Mouse (Mus musculus): ENCODE data around the gene Srpk1. TPM values are rescaled to one million over a fixed set of nuclear protein-coding genes. Genes with fewer than 3 reads are reported as not detected.

The Srpk1 gene
- polyA plus RNA-seq, 1 experiment from 2014 or later: 60.6 TPM

DNA sequence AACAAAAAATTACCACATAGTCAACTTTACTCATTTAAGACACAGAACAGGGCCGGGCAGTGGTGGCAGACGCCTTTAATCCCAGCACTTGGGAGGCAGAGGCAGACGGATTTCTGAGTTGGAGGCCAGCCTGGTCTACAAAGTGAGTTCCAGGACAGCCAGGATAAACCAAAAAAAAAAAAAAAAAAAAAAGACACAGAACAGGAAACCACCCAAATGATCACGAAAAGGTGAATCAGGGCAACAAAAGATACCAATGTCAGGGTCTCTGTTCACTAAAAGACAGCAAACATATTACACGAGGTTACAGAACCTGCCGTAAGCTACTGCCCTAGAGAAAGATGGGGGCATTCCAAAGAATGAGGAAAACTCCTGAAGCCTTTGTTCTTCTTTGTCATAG, 9.4 kb downstream of the Srpk1 start:
- WGBS: 75% methylated on average over 6 of the region's 6 CpGs
- no peak for ATAC-seq (ENCODE audit: insufficient number of reproducible peaks, insufficient read depth, low FRiP score, low read depth)
- H3K4me3 ChIP-seq (ENCODE audit: control insufficient read depth in 1 of 2, insufficient read depth in 1 of 2, low read depth in 1 of 2, low read length in 2 of 2): no peak overlapping the region

DNA sequence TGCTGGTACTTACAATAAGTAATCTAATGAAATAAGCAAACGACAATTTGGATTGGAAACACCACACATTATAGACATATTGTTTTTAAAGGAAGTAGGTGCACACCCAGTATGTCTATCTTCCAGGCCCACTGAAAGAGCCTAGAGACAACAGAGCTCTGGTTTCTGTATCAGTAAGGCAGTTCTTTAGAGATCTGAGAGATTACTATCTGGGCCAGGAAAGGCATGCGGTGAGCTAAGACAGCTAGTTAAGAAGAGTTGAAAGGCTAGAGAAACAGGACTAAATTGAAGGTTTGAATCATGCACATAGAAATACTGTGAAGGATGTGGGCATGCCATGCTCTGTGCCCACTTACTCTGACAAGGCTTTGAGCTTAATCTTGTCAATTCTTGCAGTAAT, 9.9 kb downstream of the Srpk1 start:
- no peak overlapping the region for H3K27ac ChIP-seq (replicated peaks in 1 of 2; ENCODE audit: control insufficient read depth in 1 of 2, insufficient read depth in 1 of 2, low read depth in 2 of 2, low read length in 2 of 2)
- H3K4me1 ChIP-seq (ENCODE audit: control insufficient read depth in 2 of 2, insufficient read depth in 2 of 2, low read length in 2 of 2): no peaks in the 10 kb centered on the region
- WGBS: 59% methylated on average over 2 of the region's 2 CpGs
- peaks cover 22% of the 10 kb centered on the region; the same call in 1 of the 2 replicates for H3K36me3 ChIP-seq (ENCODE audit: control insufficient read depth, insufficient read depth, low read length)
- no peaks in the 10 kb centered on the region for H3K9me3 ChIP-seq (ENCODE audit: control insufficient read depth, low read length)
- no peaks in the 10 kb centered on the region for H3K27me3 ChIP-seq (ENCODE audit: control insufficient read depth, insufficient read depth, low read length)
- ATAC-seq (ENCODE audit: insufficient number of reproducible peaks, insufficient read depth, low FRiP score, low read depth): no peak
- no peak overlapping the region for H3K4me3 ChIP-seq (ENCODE audit: control insufficient read depth in 1 of 2, insufficient read depth in 1 of 2, low read depth in 1 of 2, low read length in 2 of 2)
- no peak overlapping the region for H3K9ac ChIP-seq (ENCODE audit: low read length)
- H3K4me2 ChIP-seq (ENCODE audit: low read length): no peak overlapping the region

More for the DNA sequence above, 9.4 kb downstream of the Srpk1 start:
- no peak overlapping the region for H3K4me2 ChIP-seq (ENCODE audit: low read length)
- no peak overlapping the region for H3K27ac ChIP-seq (replicated peaks in 1 of 2; ENCODE audit: control insufficient read depth in 1 of 2, insufficient read depth in 1 of 2, low read depth in 2 of 2, low read length in 2 of 2)
- no peaks in the 10 kb centered on the region for H3K9me3 ChIP-seq (ENCODE audit: control insufficient read depth, low read length)
- no peak overlapping the region for H3K9ac ChIP-seq (ENCODE audit: low read length)
- H3K27me3 ChIP-seq (ENCODE audit: control insufficient read depth, insufficient read depth, low read length): no peaks in the 10 kb centered on the region
- peaks cover 17% of the 10 kb centered on the region; the same call in 1 of the 2 replicates for H3K36me3 ChIP-seq (ENCODE audit: control insufficient read depth, insufficient read depth, low read length)
- H3K4me1 ChIP-seq (ENCODE audit: control insufficient read depth in 2 of 2, insufficient read depth in 2 of 2, low read length in 2 of 2): no peaks in the 10 kb centered on the region; a peak in 1 of 4 replicates

DNA sequence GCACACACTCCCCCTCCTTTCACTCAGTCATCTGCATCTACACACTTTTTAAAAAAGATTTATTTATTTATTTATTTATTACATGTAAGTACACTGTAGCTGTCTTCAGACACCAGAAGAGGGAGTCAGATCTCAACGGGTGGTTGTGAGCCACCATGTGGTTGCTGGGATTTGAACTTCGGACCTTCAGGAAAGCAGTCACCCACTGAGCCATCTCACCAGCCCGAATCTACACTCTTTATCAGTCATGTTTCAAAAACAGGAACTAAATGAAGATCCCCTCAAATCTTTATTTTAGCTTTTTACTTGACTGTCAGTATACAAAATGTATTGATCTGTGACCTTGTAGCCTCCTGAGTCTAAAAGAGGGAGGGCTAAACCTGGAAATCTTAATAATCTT, 13.0 kb downstream of the Srpk1 start:
- Histone ChIP-seq H3K9me3 (ENCODE audit: control insufficient read depth, low read length) (no peaks in the 10 kb centered on the region), H3K4me3 (ENCODE audit: control insufficient read depth in 1 of 2, insufficient read depth in 1 of 2, low read depth in 1 of 2, low read length in 2 of 2) (no peak overlapping the region), H3K4me2 (ENCODE audit: low read length) (no peak overlapping the region), H3K9ac (ENCODE audit: low read length) (no peak overlapping the region), H3K36me3 (ENCODE audit: control insufficient read depth, insufficient read depth, low read length) (peaks cover 44% of the 10 kb centered on the region), H3K4me1 (ENCODE audit: control insufficient read depth in 2 of 2, insufficient read depth in 2 of 2, low read length in 2 of 2) (no peaks in the 10 kb centered on the region), H3K27ac (replicated peaks in 1 of 2; ENCODE audit: control insufficient read depth in 1 of 2, insufficient read depth in 1 of 2, low read depth in 2 of 2, low read length in 2 of 2) (no peak overlapping the region), H3K27me3 (ENCODE audit: control insufficient read depth, insufficient read depth, low read length) (no peaks in the 10 kb centered on the region)
- no peak for ATAC-seq (ENCODE audit: insufficient number of reproducible peaks, insufficient read depth, low FRiP score, low read depth)
- WGBS: 77% methylated on average over 3 of the region's 3 CpGs

DNA sequence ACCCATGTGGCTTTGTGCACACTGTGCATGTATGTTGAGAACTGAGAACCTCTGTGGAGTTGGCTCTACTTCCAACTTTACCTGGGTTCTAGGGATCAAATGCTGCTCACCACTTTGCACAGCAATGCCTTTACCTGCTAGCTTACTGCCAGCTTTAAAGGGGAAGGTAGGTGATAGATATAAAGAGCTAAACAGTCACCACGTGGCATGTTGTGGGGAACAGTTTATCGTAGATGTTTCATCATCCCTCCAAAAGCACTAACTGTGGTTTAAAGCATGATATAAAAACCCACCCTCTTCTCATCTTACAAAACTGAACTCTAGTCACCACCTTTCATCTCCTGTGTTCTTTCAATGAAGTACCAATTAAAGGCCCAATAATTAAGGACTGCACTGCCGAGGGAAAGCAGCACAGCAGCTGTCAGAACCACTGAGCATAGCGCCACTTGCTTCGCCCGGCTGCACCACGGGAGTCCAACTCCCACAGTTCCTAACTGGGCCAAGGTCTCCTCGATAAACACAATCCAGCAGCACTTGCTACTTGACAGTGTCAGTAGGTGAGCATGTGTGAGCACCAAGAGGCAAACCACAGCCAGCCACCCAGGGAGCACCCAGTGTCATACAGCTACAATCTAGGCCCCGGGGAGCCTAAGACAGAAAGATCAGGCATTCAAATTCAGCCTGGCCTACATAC, 20.8 kb downstream of the Srpk1 start:
- Histone ChIP-seq H3K9me3 (ENCODE audit: control insufficient read depth, low read length) (no peaks in the 10 kb centered on the region), H3K27ac (replicated peaks in 1 of 2; ENCODE audit: control insufficient read depth in 1 of 2, insufficient read depth in 1 of 2, low read depth in 2 of 2, low read length in 2 of 2) (no peak overlapping the region), H3K9ac (ENCODE audit: low read length) (no peak overlapping the region), H3K4me3 (ENCODE audit: control insufficient read depth in 1 of 2, insufficient read depth in 1 of 2, low read depth in 1 of 2, low read length in 2 of 2) (no peak overlapping the region), H3K4me2 (ENCODE audit: low read length) (no peak overlapping the region), H3K36me3 (ENCODE audit: control insufficient read depth, insufficient read depth, low read length) (peaks cover 93% of the 10 kb centered on the region), H3K4me1 (ENCODE audit: control insufficient read depth in 2 of 2, insufficient read depth in 2 of 2, low read length in 2 of 2) (no peaks in the 10 kb centered on the region), H3K27me3 (ENCODE audit: control insufficient read depth, insufficient read depth, low read length) (no peaks in the 10 kb centered on the region)
- 88% methylated on average over 9 of the region's 9 CpGs for WGBS
- no peak for ATAC-seq (ENCODE audit: insufficient number of reproducible peaks, insufficient read depth, low FRiP score, low read depth)

DNA sequence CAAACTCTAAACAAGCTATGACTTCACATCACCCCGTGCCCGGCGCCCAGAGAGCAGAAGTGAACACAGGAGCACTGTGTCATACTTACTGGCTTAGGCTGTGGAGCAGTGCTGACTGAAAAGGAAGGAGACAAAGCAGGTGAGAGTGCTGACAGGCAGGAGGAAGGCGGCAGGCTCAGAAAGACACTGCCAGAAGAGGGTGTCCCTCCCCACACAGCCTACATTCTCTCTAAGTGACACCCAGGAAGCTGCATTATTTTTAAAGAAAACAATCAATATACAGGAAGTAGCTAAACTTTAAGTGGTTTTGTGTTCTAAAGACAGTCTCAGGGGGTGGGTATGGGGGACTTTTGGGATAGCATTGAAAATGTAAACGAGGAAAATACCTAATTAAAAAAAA, 21.7 kb downstream of the Srpk1 start:
- H3K36me3 ChIP-seq (ENCODE audit: control insufficient read depth, insufficient read depth, low read length): peaks cover 93% of the 10 kb centered on the region
- WGBS: 80% methylated on average over 5 of the region's 5 CpGs
- H3K27ac ChIP-seq (replicated peaks in 1 of 2; ENCODE audit: control insufficient read depth in 1 of 2, insufficient read depth in 1 of 2, low read depth in 2 of 2, low read length in 2 of 2): no peak overlapping the region
- H3K27me3 ChIP-seq (ENCODE audit: control insufficient read depth, insufficient read depth, low read length): no peaks in the 10 kb centered on the region
- no peaks in the 10 kb centered on the region for H3K9me3 ChIP-seq (ENCODE audit: control insufficient read depth, low read length)
- H3K4me1 ChIP-seq (ENCODE audit: control insufficient read depth in 2 of 2, insufficient read depth in 2 of 2, low read length in 2 of 2): no peaks in the 10 kb centered on the region
- no peak for ATAC-seq (ENCODE audit: insufficient number of reproducible peaks, insufficient read depth, low FRiP score, low read depth)
- no peak overlapping the region for H3K9ac ChIP-seq (ENCODE audit: low read length)
- no peak overlapping the region for H3K4me2 ChIP-seq (ENCODE audit: low read length)
- H3K4me3 ChIP-seq (ENCODE audit: control insufficient read depth in 1 of 2, insufficient read depth in 1 of 2, low read depth in 1 of 2, low read length in 2 of 2): no peak overlapping the region

DNA sequence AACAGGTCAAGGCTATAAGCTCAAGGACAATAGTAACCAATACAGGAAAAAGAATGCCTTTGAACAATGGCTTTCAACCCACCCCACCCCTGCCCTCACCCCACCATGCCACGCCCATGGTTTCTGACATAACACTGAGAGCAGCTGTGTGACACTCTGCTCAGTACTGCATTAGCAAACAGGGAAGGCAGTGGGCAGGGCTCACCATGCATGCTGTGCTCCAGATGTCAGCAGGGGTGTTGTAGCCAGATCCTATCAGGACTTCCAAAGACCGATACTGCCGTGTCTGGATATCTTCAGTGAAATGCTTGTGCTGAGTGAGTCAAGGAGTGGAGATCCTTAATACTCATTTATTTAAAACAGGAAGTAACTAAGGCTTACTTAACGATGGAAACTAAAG, 28.5 kb downstream of the Srpk1 start:
- Histone ChIP-seq H3K36me3 (ENCODE audit: control insufficient read depth, insufficient read depth, low read length) (peaks cover 89% of the 10 kb centered on the region), H3K4me1 (ENCODE audit: control insufficient read depth in 2 of 2, insufficient read depth in 2 of 2, low read length in 2 of 2) (peaks cover 6 to 18% of the 10 kb centered on the region in 2 experiments), H3K4me3 (ENCODE audit: control insufficient read depth in 1 of 2, insufficient read depth in 1 of 2, low read depth in 1 of 2, low read length in 2 of 2) (no peak overlapping the region), H3K4me2 (ENCODE audit: low read length) (no peak overlapping the region), H3K27ac (replicated peaks in 1 of 2; ENCODE audit: control insufficient read depth in 1 of 2, insufficient read depth in 1 of 2, low read depth in 2 of 2, low read length in 2 of 2) (no peak overlapping the region), H3K27me3 (ENCODE audit: control insufficient read depth, insufficient read depth, low read length) (no peaks in the 10 kb centered on the region), H3K9ac (ENCODE audit: low read length) (no peak overlapping the region), H3K9me3 (ENCODE audit: control insufficient read depth, low read length) (no peaks in the 10 kb centered on the region)
- 42% methylated on average over 4 of the region's 4 CpGs for WGBS
- no peak for ATAC-seq (ENCODE audit: insufficient number of reproducible peaks, insufficient read depth, low FRiP score, low read depth)

DNA sequence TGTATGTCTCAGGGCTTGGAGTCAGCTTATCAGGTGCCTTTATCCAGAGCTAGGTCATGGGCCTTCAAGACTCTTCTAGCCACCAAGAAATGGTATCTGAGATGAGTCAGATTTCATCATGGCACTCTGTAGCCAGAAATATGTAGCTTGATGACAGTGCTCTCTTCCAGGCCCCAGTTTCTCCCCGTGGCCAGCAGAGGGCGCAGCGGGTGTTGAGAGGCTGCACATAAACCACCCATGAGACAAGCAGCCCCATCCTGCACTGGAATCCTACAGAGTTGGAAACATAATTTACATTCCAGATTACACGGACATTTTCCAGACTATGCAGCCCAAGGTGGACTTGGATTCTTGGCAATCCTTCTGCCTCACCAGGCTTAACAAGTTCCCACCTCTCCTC, 29.5 kb downstream of the Srpk1 start:
- H3K36me3 ChIP-seq (ENCODE audit: control insufficient read depth, insufficient read depth, low read length): peaks cover 91% of the 10 kb centered on the region
- H3K4me1 ChIP-seq (ENCODE audit: control insufficient read depth in 2 of 2, insufficient read depth in 2 of 2, low read length in 2 of 2): peaks cover 6 to 18% of the 10 kb centered on the region in 2 experiments
- H3K27me3 ChIP-seq (ENCODE audit: control insufficient read depth, insufficient read depth, low read length): no peaks in the 10 kb centered on the region
- H3K27ac ChIP-seq (replicated peaks in 1 of 2; ENCODE audit: control insufficient read depth in 1 of 2, insufficient read depth in 1 of 2, low read depth in 2 of 2, low read length in 2 of 2): 0 out of 4 replicates have a peak overlapping the region, but pooled peaks of 1 of the 2 experiments have one; percentile 5
- H3K4me2 ChIP-seq (ENCODE audit: low read length): no peak overlapping the region
- no peak overlapping the region for H3K9ac ChIP-seq (ENCODE audit: low read length)
- no peaks in the 10 kb centered on the region for H3K9me3 ChIP-seq (ENCODE audit: control insufficient read depth, low read length)
- ATAC-seq (ENCODE audit: insufficient number of reproducible peaks, insufficient read depth, low FRiP score, low read depth): no peak
- 21% methylated on average over 4 of the region's 4 CpGs for WGBS
- no peak overlapping the region for H3K4me3 ChIP-seq (ENCODE audit: control insufficient read depth in 1 of 2, insufficient read depth in 1 of 2, low read depth in 1 of 2, low read length in 2 of 2)

DNA sequence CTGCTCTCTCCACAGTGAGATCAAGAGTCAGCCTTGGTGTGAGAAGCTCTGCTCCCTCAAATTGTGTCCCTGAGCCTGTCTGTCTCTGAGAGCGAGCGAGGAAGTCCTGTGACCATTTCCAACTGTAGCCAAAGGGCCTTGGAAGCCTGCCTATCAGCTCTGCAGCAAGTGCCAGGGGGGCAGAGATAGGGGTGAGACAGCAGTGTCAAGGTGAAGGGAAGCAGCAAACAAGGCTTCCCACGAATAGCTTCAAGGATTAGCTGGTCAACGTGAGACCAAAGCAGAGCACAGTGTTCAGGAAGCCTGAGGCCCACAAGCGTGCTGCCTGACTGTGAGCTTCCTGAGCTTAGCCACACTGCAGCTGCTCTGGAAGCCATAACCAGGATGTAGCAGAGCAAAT, 31.0 kb downstream of the Srpk1 start:
- 33% methylated on average over 5 of the region's 5 CpGs for WGBS
- no peaks in the 10 kb centered on the region for H3K9me3 ChIP-seq (ENCODE audit: control insufficient read depth, low read length)
- H3K9ac ChIP-seq (ENCODE audit: low read length): no peak overlapping the region
- peaks cover 6 to 18% of the 10 kb centered on the region in 2 experiments for H3K4me1 ChIP-seq (ENCODE audit: control insufficient read depth in 2 of 2, insufficient read depth in 2 of 2, low read length in 2 of 2)
- H3K4me2 ChIP-seq (ENCODE audit: low read length): no peak overlapping the region
- no peak overlapping the region for H3K4me3 ChIP-seq (ENCODE audit: control insufficient read depth in 1 of 2, insufficient read depth in 1 of 2, low read depth in 1 of 2, low read length in 2 of 2)
- ATAC-seq (ENCODE audit: insufficient number of reproducible peaks, insufficient read depth, low FRiP score, low read depth): peak; percentile 39; the same call in 1 of the 2 replicates
- no peaks in the 10 kb centered on the region for H3K27me3 ChIP-seq (ENCODE audit: control insufficient read depth, insufficient read depth, low read length)
- H3K27ac ChIP-seq (replicated peaks in 1 of 2; ENCODE audit: control insufficient read depth in 1 of 2, insufficient read depth in 1 of 2, low read depth in 2 of 2, low read length in 2 of 2): peak overlapping the region; percentile 12 to 53; a peak in 3 of 4 replicates
- H3K36me3 ChIP-seq (ENCODE audit: control insufficient read depth, insufficient read depth, low read length): peaks cover 82% of the 10 kb centered on the region

Measured in heart, embryonic 14.5 days (tissue).